Mouse (Mus musculus): Measurements from ENCODE around the gene Mif4gd. TPM values are rescaled to one million over a fixed set of nuclear protein-coding genes. Genes with fewer than 3 reads are reported as not detected.

The Mif4gd gene
- polyA plus RNA-seq, 2 experiments from 2014 or later: 208 to 251 TPM

DNA sequence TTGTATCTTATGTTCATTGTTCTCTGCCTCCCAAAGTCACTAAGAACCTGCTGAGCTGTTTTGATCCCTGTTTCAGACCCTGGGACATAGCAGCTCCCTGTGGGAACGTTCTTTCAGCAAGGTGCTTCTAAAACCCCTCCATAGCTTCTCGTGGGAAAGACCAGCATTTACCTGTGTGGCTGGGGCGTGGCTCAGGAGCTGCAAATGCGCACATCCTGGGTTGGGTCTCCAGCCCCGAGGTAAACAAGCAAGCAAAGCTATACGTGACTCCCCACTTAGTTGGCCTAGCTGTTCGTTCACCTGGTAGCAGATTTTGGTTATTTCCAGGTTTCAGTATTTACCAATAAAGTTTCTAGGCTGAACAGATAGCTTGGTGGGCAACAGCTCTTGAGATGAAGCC, 19.5 kb upstream of the Mif4gd start:
- no peak for ATAC-seq

DNA sequence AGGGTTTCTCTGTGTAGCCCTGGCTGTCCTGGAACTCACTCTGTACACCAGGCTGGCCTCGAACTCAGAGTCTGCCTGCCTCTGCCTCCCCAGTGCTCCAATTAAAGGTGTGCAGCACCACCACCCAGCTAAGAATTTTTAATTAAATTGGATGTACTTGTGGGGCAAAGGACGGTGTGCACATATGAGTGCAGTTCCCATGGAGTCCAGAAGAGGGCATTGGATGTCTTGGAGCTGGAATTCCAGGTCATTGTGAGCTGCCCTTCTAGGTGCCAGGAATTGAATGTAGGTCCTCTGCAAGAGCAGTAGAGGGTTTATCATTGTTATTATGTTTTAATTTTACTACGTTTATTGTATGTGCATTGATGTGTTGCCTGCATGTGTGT, 18.7 kb upstream of the Mif4gd start:
- no peak for ATAC-seq

DNA sequence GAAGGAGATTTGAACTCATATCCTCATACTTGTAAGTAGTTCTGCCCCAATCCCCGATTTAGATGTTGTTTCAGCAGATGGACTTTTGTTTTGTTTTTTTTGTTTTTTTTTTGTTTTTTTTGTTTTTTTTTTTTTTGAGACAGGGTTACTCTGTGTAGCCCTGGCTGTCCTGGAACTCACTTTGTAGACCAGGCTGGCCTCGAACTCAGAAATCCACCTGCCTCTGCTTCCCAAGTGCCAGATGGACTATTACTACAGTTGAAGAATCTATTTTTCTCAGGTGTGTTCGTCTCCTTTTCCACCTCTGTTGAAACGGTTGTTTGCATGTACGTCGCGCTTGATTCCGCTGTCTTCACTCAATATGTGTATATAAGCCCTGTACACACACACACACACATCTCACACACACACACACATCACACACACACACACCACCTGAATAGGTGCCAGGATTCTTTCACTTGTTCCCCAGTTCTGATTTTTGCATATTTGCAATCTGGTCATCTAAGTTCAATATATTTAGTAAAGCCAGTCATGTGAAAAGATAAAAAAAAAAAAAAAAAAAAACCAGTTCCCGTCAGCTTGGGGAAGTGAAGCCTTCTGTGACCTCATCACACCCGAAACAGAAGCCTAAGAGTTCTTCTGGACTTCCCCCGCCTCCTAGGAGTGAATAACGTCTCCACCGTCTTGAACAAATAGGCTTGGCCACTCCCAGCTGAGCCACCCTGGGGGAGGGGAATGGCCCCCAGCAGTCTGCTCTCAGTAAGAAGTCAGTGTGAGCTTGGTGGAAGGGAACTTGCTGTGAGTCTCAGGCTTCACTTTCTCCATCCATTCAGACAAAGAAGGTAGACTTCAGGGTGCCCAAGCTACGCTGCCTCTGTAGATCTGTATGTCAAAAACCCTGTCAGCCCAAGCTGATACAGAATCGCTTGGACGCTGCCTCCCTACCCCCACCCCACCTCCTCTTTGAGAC, 18.0 kb upstream of the Mif4gd start:
- peak; percentile 68 for ATAC-seq

DNA sequence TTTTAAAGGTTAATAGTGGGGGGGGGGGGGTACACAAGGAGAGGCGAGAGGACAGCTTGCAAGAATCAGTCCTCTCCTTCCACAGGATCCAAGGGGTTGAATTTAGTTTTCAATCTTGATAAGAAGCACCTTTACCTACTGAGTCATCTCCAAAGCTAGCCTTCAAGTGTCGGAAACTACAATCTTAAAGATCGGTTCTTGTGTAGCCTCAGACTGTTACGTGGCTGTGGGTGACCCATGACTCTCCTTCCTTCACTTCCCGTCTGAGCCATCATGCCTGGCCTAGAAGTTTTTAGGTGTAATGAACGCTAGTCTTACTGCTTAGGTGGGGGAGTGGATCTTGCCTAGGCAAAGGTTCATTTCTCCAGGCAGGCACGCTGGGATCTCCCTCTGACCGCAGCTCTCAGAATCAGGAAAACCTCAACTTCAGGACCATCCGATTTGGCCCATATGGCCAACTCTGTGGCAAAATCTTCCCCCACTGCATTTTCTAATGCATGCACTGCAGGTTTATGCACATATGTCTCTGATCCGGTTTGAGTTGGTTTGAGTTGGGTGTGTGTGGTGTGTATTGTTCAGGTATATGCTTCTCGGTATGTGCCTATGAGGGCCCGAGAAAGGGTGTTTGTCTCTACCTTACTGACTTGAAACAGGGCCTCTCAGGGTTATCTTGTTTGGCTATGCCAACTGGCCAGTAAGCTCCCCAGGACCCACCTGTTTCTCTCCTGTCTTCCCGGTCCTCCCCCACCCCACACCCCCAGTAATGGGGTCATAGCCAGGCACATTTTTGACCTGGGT, 17.2 kb upstream of the Mif4gd start:
- peak; percentile 22 for ATAC-seq

DNA sequence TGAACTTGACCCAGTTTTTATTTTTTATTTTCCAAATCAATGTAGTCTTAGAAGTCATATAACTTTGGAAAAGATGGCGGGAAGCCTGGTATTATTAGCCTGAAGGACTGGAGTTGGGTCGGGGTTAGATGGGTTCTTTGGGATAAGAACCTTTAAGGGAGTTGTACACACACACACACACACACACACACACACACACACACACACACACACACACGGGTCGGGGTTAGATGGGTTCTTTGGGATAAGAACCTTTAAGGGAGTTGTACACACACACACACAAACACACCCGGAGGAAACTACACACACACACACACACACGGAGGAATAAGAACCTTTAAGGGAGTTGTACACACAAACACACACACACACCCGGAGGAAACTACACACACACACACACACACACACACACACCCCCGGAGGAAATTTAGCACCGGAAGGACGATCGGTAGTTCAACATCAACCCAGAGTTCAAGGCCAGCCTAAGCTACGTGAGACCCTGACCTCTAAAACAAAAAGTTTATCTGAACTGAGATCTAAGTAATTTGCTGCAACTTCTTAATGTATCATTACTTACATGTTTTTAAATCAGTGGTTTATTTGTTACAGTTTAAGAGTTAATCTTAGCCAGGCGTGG, 15.8 kb upstream of the Mif4gd start:
- no peak for ATAC-seq

DNA sequence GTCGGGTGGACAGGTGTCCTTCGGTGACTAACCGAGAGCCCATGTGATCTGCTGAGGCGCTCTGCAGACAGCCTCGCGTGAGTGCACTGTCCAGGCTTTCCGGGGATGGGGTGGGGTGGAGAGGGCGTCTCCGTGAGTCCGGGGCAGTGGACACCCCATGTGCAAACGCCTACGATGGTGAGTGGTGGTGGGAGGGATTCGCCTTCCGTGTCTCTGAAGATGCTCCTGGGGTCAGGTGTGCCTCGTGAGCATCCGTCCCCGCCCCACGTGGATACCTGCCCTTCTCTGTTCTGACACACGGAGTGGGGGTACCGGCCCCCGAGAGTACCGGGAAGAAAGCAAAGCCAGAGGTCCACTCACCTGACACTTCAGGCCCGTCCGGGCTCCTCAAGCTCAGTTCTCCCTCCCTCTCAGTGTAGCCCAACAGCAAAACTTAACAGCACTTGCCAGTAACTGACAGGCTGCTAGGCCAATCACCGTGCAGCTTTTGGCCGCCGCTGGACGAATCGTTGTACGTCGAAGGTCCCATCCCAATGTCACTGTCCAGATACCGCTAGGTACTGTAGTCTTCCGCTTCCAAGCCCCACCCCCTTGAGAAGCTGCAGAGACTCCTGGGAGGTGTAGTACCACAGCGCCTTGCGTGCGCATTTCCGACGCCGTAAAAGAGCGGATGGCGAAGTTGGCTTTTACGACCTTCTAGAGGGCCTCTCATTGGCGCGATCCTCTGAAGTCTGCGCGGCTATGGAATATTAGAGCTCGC, 15.1 kb upstream of the Mif4gd start, which contains the start of gene Slc25a19:
Gene Slc25a19, minus strand, starts transcription at position 591 of the 760 bp plus-strand sequence.
- ATAC-seq: peak; percentile 87

DNA sequence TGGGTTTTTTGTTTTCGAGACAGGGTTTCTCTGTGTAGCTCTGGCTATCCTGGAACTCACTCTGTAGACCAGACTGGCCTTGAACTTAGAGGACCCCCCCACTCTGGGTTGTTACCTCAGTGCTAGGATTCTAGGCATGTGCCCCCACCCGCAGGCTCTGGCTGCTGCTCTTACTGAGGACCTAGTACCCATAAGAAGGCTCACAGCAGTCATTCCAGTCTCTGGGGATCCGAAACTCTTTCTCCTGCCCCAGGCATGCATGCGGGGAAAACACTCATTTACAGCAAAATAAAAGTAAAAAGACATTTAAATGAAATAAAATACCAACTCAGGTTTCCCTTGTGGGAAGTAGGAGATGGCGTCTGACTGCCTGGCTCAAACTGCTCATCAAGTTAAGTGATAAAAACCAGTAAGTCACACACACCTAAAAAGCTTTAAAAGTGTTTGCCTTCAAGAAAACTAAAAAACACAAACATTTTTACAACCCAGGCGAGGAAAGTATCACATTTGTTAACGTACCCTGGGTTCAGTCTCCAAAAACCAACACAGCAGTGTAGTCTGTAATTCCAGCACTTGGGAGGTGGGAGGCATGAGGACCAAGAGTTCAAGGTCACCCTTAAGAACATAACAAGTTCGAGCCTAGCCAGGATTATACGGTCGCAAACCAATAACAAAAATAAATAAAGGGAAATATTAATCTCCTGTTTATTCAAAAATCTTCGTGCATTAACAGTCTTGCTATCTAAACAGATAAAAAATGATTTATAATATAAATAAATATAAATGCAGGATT, 14.3 kb upstream of the Mif4gd start:
- no peak for ATAC-seq

DNA sequence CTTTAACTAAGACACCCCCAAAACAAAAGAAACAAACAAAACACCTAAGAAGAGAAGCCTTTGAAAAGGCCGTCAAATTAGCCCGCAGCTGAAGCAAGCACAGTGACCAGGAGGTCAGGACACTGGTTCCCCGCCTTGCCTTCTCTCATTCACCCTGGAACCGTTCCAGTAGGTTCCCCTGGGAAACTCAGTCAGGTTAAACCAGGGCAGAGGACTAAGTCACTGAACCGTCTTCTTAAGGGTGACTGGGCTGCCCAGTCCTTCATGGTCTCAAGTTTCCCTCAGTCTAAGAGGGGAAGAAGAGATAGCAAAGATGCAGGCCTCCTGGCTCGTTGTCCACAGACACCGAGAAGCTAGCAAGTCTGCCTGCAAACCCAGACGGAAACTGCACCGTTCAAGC, 13.1 kb upstream of the Mif4gd start:
- ATAC-seq: no peak

DNA sequence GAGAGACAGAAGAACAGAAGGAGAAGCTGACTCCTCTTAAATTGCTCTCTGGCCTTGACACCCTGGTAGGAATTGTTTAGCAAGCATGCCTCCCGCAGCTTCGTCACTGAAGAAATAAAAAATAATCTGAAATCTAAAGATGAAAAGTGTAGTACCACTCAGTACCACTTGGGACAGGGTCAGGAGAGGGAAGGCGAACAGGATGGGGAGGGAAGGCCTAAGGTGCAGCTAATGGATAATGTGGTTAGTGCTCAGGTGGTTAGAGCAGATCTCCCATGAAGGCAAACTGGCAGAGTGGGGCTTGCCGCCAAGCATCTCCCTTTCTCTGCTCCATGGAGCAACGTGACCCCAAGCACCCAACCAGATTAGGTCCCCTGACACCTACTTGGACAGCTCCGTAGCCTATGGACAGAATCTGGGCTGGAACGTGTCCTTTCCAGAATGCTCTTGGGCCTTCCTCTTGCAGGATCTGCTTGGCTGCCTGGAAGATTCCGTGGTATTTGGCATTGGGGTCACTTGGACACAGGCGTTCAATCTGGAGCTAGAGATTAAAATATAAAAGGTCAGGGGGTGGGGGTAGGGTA, 10.8 kb upstream of the Mif4gd start:
- no peak for ATAC-seq

DNA sequence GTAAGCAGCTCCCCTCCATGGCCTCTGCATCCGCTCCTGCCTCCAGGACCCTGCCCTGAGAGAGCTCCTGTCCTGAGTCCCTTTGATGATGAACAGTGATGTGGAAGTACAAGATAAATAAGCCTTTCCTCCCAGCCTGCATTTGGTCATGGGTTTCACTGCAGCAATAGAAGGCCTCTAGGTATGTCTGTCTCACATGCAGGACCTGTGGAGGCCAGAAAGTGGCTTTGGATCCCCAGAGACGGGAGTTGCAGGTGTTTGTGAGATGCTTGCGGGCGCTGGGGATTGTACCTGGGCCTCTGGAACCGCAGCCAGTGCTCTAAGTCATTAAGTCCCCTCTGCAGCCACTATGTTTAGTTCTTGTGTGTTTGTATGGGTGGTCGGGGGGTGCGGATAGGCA, 7.2 kb upstream of the Mif4gd start:
- no peak for ATAC-seq

DNA sequence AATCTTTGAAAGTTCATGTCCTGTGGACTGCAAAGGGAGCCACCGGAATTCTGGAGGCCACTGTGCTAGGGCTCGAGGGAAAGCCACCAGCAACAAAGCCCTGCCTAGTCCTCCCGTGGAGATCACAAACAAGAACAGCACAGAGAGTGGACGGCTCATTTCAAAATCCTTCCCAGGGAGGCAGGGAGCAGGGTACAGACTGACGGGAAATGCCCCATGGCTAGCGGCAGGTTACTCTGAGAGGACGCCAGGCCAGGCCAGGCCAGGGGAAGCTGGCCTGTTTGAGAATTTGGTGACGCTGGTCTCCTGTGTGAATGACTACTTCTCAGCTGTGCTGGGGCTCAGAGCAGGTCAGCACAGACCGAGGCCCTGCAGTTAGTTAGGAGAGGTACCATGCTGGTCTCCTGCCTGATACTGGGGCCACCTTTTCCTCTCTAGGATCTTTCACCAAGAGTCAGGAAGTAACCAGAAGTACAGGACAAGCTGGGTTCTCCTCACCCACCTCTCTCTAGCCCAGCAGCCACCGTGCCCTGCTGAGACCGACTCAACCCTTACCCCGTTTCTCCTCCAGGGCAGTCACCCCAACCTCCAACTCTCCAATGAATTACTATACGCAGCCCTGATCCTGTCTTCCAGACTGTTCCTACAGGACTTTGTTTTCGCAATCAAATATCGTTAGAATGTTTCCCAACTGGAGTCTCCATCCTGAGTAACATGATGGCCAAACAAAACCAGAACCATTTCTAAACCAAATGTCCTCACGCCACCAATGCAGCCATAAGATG, 6.2 kb upstream of the Mif4gd start:
- no peak for ATAC-seq

DNA sequence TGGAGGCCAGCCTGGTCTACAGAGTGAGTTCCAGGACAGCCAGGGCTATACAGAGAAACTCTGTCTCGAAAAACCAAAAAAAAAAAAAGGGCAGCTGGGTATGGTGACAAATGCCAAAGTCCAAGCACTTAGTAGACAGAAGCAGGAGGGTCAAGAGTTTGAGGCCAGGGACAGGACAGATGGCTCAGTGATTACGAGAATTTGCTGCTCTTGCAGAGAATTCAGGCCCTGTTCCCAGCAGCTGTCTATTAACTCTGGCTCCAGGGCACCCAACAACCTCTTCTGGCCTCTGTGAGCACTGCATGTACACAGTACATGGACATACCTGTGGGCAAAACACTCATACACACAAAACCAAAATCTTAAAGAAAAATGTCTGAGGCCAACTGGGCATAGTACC, 5.2 kb upstream of the Mif4gd start:
- ATAC-seq: no peak

DNA sequence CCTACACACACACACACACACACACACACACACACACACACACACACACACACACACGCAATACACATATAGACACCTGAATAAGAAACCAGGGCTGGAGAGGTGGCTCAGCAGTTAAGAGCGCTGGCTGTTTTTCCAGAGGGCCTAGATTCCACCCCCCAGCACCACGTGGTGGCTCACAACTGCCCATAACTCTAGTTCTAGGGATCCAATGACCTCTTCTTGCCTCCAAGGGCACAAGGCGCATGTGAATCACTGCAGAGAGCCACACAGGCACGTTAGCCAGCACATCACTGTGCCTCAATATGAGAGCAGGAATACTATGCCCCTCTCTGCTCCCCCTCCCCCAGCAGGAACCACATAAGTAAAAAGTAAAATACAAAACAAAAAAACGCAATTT, 4.1 kb upstream of the Mif4gd start:
- no peak for ATAC-seq

DNA sequence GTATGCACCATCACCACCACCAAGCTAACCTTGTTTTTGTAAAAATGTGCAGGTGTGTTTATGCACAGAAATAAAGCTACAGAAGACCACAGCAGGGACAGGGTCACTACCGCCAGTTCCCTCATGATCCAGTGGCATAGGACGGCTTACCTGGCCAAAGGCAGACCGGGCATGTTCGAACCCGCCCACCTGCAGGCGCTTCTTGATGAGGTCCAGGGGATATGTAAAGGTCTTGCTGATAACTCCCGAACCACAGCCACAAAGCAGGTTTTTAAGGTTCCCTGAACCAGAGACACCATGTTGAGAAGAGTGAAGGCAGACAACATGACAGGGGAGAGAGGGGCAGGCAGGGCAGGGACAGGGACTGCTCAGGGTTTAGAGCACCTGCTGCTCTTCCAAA, 3.6 kb upstream of the Mif4gd start:
- no peak for ATAC-seq

DNA sequence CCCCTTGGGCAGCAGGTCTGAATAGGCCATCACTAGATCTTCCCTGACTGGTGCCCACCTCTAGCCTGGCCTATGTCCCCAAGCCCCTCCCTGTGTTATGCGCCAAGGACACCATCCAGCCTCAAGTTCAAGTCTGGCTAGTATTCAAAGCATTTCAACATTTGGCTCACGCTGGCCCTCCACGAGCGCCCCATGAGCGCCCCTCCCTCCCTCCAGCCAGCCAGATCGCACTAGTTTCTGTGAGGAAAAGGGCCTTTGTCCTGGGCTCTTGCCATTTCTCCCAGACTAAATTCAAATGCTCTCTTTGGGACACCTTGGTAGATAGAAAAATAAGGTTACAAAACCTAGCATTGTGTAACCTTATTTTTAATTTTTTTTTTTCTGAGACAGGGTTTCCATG, 3.1 kb upstream of the Mif4gd start:
- ATAC-seq: no peak

DNA sequence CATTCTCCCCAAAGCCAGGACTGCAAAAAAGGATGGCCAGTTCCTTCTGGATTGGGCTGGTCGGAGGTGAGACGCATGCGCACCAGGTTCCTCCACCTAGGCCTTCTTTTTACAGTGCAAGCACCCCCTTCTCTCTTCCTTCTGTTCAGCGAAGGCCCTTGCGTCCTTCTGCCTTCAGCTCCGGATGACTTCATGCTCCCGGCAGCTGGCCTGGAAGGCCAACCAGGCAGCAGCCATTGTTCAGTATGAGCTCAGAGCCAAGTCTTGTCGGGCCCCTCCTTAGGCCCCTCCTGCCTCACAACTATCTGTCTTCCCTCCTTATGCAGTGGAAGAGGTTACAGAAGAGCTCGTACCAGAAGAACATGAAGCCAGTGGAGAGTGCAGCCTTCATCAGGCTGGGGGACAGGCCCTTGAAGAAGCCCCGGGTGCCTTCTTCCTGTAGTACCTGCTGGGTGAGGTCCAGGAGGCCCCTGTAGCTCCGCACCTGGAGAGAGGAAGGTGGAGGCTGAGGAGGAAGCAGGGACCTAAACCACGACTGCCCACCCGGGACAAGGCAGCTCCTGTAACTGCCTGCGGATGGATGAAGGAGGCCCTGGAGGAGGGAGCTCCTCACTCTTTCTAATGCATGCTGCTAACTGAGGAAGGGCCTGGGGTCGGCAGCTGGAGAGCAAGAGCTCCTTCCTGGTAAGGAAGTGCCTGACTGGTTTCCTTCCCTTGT, 2.5 kb upstream of the Mif4gd start:
- no peak for ATAC-seq

DNA sequence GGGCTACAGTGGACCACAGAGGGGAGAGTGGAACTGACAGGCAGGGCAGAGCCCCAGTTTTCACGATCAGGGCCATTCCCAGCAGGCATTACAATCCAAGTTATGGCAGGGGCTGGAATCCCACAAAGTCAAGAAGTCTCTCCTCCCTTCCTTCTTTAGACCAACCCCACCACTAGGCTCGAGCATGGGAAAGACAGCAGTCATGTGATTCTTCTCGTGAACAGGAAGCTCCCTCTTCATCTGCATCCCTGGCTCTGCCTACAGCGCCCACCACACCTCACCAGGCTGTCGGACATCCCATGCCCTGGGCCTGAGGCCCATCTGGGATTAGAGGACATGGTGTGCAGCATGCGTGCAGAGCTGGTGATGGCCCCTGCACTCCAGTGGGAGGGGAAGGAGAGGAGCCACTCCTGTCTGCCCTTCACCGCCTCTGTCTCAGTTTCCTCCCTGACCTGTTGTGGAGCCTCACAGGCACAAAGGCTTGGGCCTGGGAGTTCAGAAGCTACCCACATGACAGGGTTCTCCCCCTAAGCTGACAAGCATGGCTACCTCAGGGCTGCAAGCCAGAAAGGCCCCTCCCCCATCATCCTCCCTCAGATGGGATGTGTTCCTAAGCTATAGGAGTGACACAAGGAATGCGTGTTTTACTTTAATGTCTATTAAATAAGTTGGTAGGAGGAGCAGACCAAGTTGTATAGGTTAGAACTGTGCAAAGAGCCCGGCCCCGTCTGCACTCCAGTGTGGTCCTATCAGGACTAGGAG, 1.8 kb upstream of the Mif4gd start:
- ATAC-seq: no peak

DNA sequence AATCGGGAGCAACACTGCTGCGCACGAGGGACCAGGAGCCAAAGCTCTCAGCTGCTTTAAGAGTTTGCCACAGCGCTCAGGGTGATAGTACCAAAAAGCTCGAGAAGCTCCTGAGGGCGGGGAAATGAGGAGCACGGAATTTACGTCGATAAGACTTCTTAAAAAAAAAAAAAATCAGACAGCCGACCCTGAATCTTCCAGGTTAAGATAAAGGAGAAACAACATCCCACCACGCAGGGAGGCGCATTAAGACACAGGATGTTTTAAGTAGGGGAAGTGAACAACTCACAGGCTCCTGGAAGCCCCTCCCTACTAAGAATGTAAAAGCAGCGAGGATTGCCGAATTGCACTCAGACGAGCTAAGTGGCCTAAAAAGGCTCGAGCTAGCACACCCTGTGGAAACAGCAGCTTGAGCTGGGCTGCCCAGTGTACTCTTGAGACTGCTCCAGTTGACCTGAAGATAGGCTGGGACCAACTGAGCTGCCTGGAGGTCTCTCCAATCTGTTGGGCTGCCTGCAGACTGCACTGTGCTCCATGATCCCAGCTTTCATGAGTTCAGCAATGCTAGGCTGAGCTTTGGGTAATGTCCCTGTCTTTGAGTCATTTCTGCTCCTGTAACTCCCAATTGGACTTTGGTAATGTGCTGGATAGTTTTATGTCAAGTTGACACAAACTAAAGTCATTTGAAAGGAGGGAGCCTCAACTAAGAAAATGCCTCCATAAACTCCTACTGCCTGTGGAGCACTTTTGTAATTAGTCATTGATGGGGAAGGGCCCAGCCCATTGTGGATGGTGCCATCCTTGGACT, 573 bp upstream of the Mif4gd start:
- peak; percentile 59 for ATAC-seq
